Mouse (Mus musculus): Measurements from ENCODE around the gene Sema3d. TPM values are rescaled to one million over a fixed set of nuclear protein-coding genes. Genes with fewer than 3 reads are reported as not detected.

Gene Sema3d
- polyA plus RNA-seq, 1 experiment from 2014 or later = 26.0 TPM

DNA sequence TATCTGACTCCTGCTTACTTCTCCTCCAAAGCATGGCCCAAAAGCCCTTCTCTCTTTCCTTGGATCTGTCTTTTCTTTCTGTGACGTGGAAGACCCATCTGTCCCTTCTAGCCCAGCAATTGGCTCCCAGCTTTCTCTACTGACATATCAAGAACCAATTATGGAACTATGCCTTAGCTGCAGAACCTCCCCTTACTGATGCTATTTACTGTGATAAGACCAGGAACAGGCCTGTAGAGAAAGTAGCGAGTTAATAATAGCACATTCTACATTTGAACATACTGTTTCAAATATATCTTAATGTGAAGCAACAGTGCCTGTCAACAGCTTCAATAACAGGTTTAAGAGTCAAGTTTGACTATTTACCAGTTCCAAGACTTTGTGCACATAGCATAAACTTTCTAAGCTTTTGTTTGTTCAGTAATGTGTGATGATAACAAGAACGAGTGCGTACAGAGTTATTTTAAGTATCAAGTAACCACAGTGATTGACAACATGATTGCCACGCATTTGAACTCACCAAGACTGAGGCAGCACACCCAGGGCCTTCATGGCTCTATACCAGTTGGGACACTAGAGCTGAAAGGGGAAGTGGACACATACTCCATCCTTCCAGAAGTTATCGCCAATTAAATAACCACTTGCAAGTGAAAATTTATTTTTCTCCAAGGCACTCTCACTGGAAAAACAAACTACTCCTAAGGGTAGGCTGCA is 116.8 kb downstream of the Sema3d start:
- ATAC-seq (ENCODE audit: insufficient number of reproducible peaks, insufficient read depth, low FRiP score, low TSS enrichment, low read depth) = no peak
- H3K27ac ChIP-seq = no peak overlapping the region

GRCm38 (mm10) chr5:12512471-12512870 is 129.3 kb downstream of the Sema3d start:
- no peak for ATAC-seq (ENCODE audit: insufficient number of reproducible peaks, insufficient read depth, low FRiP score, low TSS enrichment, low read depth)
- no peaks in the 10 kb centered on the region for H3K9me3 ChIP-seq
- H3K4me3 ChIP-seq = no peak overlapping the region
- WGBS = 33% methylated on average over 1 of the region's 1 CpGs
- peaks cover 4% of the 10 kb centered on the region; the same call in 1 of the 2 replicates for H3K36me3 ChIP-seq
- peaks cover 6% of the 10 kb centered on the region for H3K4me1 ChIP-seq
- H3K27me3 ChIP-seq = no peaks in the 10 kb centered on the region
- H3K9ac ChIP-seq = no peak overlapping the region
- no peak overlapping the region for H3K27ac ChIP-seq
- no peak overlapping the region for H3K4me2 ChIP-seq

More for the DNA sequence above, 116.8 kb downstream of the Sema3d start:
- no peaks in the 10 kb centered on the region for H3K36me3 ChIP-seq
- no peak overlapping the region for H3K4me2 ChIP-seq
- H3K27me3 ChIP-seq = no peaks in the 10 kb centered on the region
- H3K4me3 ChIP-seq = no peak overlapping the region
- H3K9ac ChIP-seq = no peak overlapping the region
- H3K9me3 ChIP-seq = no peaks in the 10 kb centered on the region
- H3K4me1 ChIP-seq = 0 out of 2 replicates have a peak, but pooled peaks cover 9% of the 10 kb centered on the region
- 66% methylated on average over 6 of the region's 6 CpGs for WGBS

DNA sequence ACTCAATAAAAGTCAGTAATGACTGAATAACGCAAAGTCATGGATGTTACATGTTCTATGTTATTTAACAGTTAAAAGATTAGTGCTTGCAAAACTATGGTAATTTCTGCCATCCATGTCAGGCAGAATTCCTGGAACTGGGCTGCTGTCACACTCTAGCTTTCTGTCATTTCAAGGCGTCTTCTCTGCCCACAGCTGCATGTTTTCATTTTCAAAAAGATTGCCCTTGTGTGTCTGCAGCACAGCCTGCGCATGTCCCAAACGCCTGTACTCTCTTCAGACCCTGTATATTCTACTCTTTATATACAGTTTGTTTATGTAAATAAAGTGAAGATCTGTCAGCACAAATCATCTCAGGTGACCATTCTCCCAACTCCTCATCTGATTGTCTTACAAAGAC is 132.1 kb downstream of the Sema3d start:
- no peak overlapping the region for H3K27ac ChIP-seq
- no peak overlapping the region for H3K9ac ChIP-seq
- no peaks in the 10 kb centered on the region for H3K4me1 ChIP-seq
- no peaks in the 10 kb centered on the region for H3K27me3 ChIP-seq
- 67% methylated on average over 4 of the region's 4 CpGs for WGBS
- H3K9me3 ChIP-seq = no peaks in the 10 kb centered on the region
- H3K4me2 ChIP-seq = no peak overlapping the region
- no peaks in the 10 kb centered on the region for H3K36me3 ChIP-seq
- no peak overlapping the region for H3K4me3 ChIP-seq
- ATAC-seq (ENCODE audit: insufficient number of reproducible peaks, insufficient read depth, low FRiP score, low TSS enrichment, low read depth) = no peak

DNA sequence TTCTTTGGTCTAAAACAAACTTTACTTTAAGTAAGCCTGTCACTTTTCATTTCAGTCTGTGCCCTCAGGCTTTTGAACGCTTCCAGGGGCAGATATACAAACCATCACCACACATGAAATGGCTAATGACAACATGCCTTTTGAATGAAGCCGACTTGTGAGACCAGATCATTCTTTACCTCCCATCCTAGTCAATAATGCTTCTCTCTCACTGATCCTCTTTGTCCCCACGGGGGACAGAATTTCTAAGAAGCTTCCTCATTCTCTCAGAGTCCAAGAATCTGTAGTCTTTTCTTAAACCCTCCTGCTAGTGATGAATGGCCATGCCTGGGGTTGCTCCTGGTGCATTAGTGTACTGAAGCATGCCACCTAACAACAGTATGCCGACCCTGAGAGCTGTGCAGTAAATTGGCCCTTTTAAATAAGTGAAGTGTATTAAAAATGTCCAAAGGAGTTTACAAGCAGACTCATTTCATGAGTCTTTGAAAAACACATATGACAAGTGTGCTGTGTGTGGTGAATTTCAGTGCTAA is 142.1 kb downstream of the Sema3d start:
- Histone ChIP-seq H3K9me3 (no peaks in the 10 kb centered on the region), H3K9ac (no peak overlapping the region), H3K4me3 (no peak overlapping the region), H3K27me3 (no peaks in the 10 kb centered on the region), H3K4me2 (no peak overlapping the region), H3K27ac (no peak overlapping the region), H3K36me3 (no peaks in the 10 kb centered on the region), H3K4me1 (0 out of 2 replicates have a peak, but pooled peaks cover 4% of the 10 kb centered on the region)
- WGBS = 6% methylated on average over 4 of the region's 4 CpGs
- ATAC-seq (ENCODE audit: insufficient number of reproducible peaks, insufficient read depth, low FRiP score, low TSS enrichment, low read depth) = no peak

DNA sequence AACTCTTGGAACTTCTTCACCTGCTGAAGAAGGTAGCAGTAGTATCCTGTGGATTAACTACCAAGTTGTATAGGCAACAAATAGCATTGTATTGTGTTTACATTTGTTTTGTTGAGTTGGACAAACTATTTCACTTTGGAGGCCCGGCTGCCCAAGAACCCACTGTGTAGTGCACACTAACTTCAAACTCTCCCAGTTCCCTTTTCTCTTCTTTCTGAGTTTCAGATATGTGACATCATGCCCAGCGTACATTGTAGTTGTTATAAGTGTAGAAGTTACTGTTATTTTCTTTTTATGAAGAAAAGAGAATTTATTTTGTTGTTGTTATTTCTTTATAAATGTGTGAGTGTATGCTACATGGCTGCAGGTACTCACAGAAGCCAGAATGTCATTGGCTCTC is 145.4 kb downstream of the Sema3d start:
- Histone ChIP-seq H3K4me1 (0 out of 2 replicates have a peak, but pooled peaks cover 4% of the 10 kb centered on the region), H3K4me3 (no peak overlapping the region), H3K9ac (no peak overlapping the region), H3K4me2 (no peak overlapping the region), H3K27me3 (no peaks in the 10 kb centered on the region), H3K9me3 (no peaks in the 10 kb centered on the region), H3K27ac (no peak overlapping the region), H3K36me3 (no peaks in the 10 kb centered on the region)
- 79% methylated on average over 2 of the region's 2 CpGs for WGBS
- ATAC-seq (ENCODE audit: insufficient number of reproducible peaks, insufficient read depth, low FRiP score, low TSS enrichment, low read depth) = no peak

- H3K36me3 ChIP-seq = no peaks in the 10 kb centered on the region
- H3K27me3 ChIP-seq = no peaks in the 10 kb centered on the region
- H3K4me3 ChIP-seq = no peak overlapping the region
- no peak for ATAC-seq (ENCODE audit: insufficient number of reproducible peaks, insufficient read depth, low FRiP score, low TSS enrichment, low read depth)
- no peak overlapping the region for H3K4me2 ChIP-seq
- H3K27ac ChIP-seq = no peak overlapping the region
- H3K9ac ChIP-seq = no peak overlapping the region
- H3K9me3 ChIP-seq = no peaks in the 10 kb centered on the region
- 21% methylated on average over 1 of the region's 1 CpGs for WGBS
- 0 out of 2 replicates have a peak, but pooled peaks cover 4% of the 10 kb centered on the region for H3K4me1 ChIP-seq
Observed at GRCm38 (mm10) chr5:12529771-12530170, 146.6 kb downstream of the Sema3d start.

DNA sequence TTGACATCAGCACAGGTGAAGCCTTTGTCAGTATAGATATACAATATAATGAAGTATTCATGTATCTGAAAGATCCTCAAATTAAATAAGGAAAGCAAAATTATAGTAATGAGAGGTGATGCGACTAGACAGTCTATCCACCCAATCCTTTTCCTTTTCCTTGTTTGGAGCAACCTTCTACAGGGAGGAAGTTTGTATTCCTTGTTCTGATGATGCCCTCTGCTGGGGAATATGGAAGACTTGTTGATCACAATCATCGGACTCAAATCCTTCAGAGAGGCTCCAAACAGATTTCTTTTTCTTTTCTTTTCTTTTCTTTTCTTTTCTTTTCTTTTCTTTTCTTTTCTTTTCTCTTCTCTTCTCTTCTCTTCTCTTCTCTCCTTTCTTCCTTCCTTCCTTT is 158.1 kb downstream of the Sema3d start:
- no peaks in the 10 kb centered on the region for H3K4me1 ChIP-seq
- H3K27ac ChIP-seq = no peak overlapping the region
- no peaks in the 10 kb centered on the region for H3K9me3 ChIP-seq
- H3K4me2 ChIP-seq = no peak overlapping the region
- no peaks in the 10 kb centered on the region for H3K36me3 ChIP-seq
- H3K9ac ChIP-seq = no peak overlapping the region
- H3K4me3 ChIP-seq = no peak overlapping the region
- H3K27me3 ChIP-seq = no peaks in the 10 kb centered on the region
- 23% methylated on average over 2 of the region's 2 CpGs for WGBS
- ATAC-seq (ENCODE audit: insufficient number of reproducible peaks, insufficient read depth, low FRiP score, low TSS enrichment, low read depth) = no peak

DNA sequence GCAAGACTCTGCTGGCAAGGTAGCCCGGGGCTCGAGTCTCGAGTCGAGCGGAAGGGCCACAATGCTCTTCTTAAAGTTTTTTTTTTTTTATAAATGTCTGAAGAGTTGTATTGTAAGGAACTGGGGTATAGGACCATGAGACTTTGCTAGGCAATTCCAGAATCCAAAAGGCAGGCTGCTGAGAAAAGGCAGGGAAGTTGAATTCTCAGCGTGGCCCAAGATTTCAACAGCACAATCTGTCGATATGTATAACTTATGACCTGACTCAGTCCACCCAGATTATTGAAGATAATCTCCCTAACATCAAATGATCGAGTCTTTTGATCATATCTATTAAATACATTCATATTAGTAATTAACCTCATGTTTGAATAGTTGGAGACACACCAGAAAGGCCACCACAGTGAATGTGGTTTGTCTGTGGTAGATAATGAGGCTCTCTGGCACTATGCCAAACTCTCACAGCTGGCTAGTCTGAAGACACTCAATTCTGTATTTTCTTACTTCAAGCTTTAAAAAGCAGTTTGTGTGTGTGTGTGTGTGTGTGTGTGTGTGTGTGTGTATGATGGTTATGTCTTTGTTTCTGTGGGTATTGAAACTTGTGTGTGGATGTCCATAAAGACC is 166.0 kb downstream of the Sema3d start:
- no peak for ATAC-seq (ENCODE audit: insufficient number of reproducible peaks, insufficient read depth, low FRiP score, low TSS enrichment, low read depth)

GRCm38 (mm10) chr5:12555401-12555800 is 172.2 kb downstream of the Sema3d start:
- ATAC-seq (ENCODE audit: insufficient number of reproducible peaks, insufficient read depth, low FRiP score, low TSS enrichment, low read depth) = no peak
- no peak overlapping the region for H3K27ac ChIP-seq
- H3K9ac ChIP-seq = no peak overlapping the region
- no peak overlapping the region for H3K4me3 ChIP-seq
- no peaks in the 10 kb centered on the region for H3K4me1 ChIP-seq
- H3K36me3 ChIP-seq = no peaks in the 10 kb centered on the region
- H3K27me3 ChIP-seq = no peaks in the 10 kb centered on the region
- WGBS = 82% methylated on average over 3 of the region's 3 CpGs
- H3K9me3 ChIP-seq = no peaks in the 10 kb centered on the region
- H3K4me2 ChIP-seq = no peak overlapping the region

More for the DNA sequence above, 166.0 kb downstream of the Sema3d start:
- H3K4me1 ChIP-seq = no peaks in the 10 kb centered on the region
- no peak overlapping the region for H3K27ac ChIP-seq
- 87% methylated on average over 8 of the region's 8 CpGs for WGBS
- no peak overlapping the region for H3K9ac ChIP-seq
- no peak overlapping the region for H3K4me3 ChIP-seq
- H3K36me3 ChIP-seq = no peaks in the 10 kb centered on the region
- H3K9me3 ChIP-seq = no peaks in the 10 kb centered on the region
- H3K4me2 ChIP-seq = no peak overlapping the region
- H3K27me3 ChIP-seq = no peaks in the 10 kb centered on the region

DNA sequence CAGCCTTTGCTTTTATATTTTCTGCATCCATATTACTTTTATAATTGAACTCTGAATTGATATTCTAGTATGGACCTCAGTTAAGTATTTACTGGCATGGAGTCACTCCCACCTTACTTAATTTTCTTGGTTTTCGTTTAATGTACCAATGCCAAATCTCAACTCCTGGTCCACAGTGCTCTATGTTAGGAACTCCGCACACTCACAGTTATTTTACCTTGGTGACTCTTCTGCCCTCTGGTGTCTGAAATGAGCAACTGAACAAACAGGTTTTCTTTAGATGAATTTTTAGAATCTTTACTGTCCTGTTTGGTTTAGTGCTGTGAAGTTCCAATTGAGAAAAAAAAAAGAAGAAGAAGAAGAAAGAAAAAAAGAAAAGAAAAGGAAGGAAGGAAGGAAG is 174.7 kb downstream of the Sema3d start:
- Histone ChIP-seq H3K27ac (no peak overlapping the region), H3K9me3 (no peaks in the 10 kb centered on the region), H3K4me2 (no peak overlapping the region), H3K4me3 (no peak overlapping the region), H3K4me1 (no peaks in the 10 kb centered on the region), H3K9ac (no peak overlapping the region), H3K27me3 (no peaks in the 10 kb centered on the region), H3K36me3 (no peaks in the 10 kb centered on the region)
- 34% methylated on average over 2 of the region's 2 CpGs for WGBS
- ATAC-seq (ENCODE audit: insufficient number of reproducible peaks, insufficient read depth, low FRiP score, low TSS enrichment, low read depth) = no peak

DNA sequence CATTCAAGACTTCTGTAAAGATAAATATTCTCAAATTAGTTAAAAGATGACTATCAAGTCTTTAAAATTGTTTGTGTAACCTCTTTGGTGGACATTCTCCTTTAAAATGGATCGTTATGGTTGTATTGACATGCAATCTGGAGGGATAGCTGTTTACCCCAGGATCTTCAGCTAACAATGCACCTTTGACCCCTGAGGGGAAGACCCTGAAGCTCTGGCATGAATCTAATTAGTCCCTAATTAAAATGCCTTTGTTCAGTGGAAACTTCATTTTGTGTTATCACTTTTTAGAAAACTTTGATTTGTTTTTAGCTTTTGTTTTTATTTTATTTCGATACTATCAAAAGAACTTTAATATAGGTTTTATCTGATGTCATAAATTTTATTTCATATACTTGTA is 178.6 kb downstream of the Sema3d start:
- Histone ChIP-seq H3K27me3 (no peaks in the 10 kb centered on the region), H3K27ac (no peak overlapping the region), H3K4me2 (no peak overlapping the region), H3K9me3 (no peaks in the 10 kb centered on the region), H3K4me1 (no peaks in the 10 kb centered on the region), H3K9ac (no peak overlapping the region), H3K36me3 (peaks cover 4% of the 10 kb centered on the region; the same call in 1 of the 2 replicates), H3K4me3 (no peak overlapping the region)
- ATAC-seq (ENCODE audit: insufficient number of reproducible peaks, insufficient read depth, low FRiP score, low TSS enrichment, low read depth) = no peak
- 10% methylated on average over 2 of the region's 2 CpGs for WGBS

- no peak for ATAC-seq (ENCODE audit: insufficient number of reproducible peaks, insufficient read depth, low FRiP score, low TSS enrichment, low read depth)
- Histone ChIP-seq H3K9ac (no peak overlapping the region), H3K9me3 (no peaks in the 10 kb centered on the region), H3K4me3 (no peak overlapping the region), H3K4me2 (no peak overlapping the region), H3K27me3 (no peaks in the 10 kb centered on the region), H3K36me3 (peaks cover 4% of the 10 kb centered on the region; the same call in 1 of the 2 replicates), H3K4me1 (no peaks in the 10 kb centered on the region), H3K27ac (no peak overlapping the region)
- 27% methylated on average over 5 of the region's 5 CpGs for WGBS
Observed at GRCm38 (mm10) chr5:12562204-12562603, 179.0 kb downstream of the Sema3d start.
